Mouse (Mus musculus) forebrain, embryonic 14.5 days (tissue): Measurements from ENCODE around the gene Samd11. TPM values are rescaled to one million over a fixed set of nuclear protein-coding genes. Genes with fewer than 3 reads are reported as not detected.

Experiments
- ATAC-seq: fragments of 200-750 bp; cut with Nextera tagmentation; 2 replicates; pipeline ENCODE4 v1.8.0; 2017; ENCODE audit warnings: mild to moderate bottlenecking, moderate library complexity
- DNase-seq: peaks from one replicate; pipeline ENCODE4 v3.0.0-alpha.2; 2015; ENCODE audit warnings: low spot score
- H3K27ac ChIP-seq: fragments of 300-500 bp; sonication (generic); 2 replicates; pipeline ENCODE4 v1.5.1; 2014; ENCODE audit warnings: low read depth, mild to moderate bottlenecking, control low read depth, low read length, moderate library complexity
- H3K27me3 ChIP-seq: fragments of 300-500 bp; sonication (generic); replicated peaks from 2 replicates; pipeline ENCODE4 v1.6.1; 2014; ENCODE audit warnings: low read length, control low read depth, mixed read lengths; ENCODE audit not compliant: control insufficient read depth, insufficient read depth
- H3K36me3 ChIP-seq: fragments of 300-500 bp; sonication (generic); 2 replicates; pipeline ENCODE4 v1.6.1; 2014; ENCODE audit warnings: low read length, control low read depth; ENCODE audit not compliant: control insufficient read depth, insufficient read depth
- H3K4me1 ChIP-seq: fragments of 300-500 bp; sonication (generic); 2 replicates; pipeline ENCODE4 v1.6.1; 2014; ENCODE audit warnings: antibody characterized with exemption, low read length, control low read depth; ENCODE audit not compliant: control insufficient read depth, insufficient read depth
- H3K4me2 ChIP-seq: fragments of 300-500 bp; sonication (generic); 2 replicates; pipeline ENCODE4 v1.6.1; 2014; ENCODE audit warnings: mild to moderate bottlenecking, control low read depth, low read length
- H3K4me3 ChIP-seq: fragments of 300-500 bp; sonication (generic); 2 replicates; pipeline ENCODE4 v1.5.1; 2014; ENCODE audit warnings: low read depth, low read length, control low read depth
- H3K9ac ChIP-seq: fragments of 300-500 bp; sonication (generic); 2 replicates; pipeline ENCODE4 v1.6.1; 2014; ENCODE audit warnings: mild to moderate bottlenecking, low read length, control low read depth, moderate library complexity
- H3K9me3 ChIP-seq: fragments of 300-500 bp; sonication (generic); replicated peaks from 2 replicates; pipeline ENCODE4 v1.6.1; 2016; ENCODE audit warnings: low read length, control low read depth, mixed read lengths; ENCODE audit not compliant: control insufficient read depth
- WGBS: fragments of 180-500 bp; shearing (Covaris S2); extraction: QIAGEN DNeasy Blood & Tissue Kit; methylation state at CpG from one replicate; pipeline ENCODE4 v1.1.7; 2014; 5-methylcytosine and 5-hydroxymethylcytosine counted together
- microRNA-seq: library from miRNA; unstranded; fragments of <30 nt; microRNA quantifications from one replicate; pipeline ENCODE4, GENCODE M21; 2016
- polyA plus RNA-seq: library from polyadenylated mRNA; unstranded; fragments of >200 nt; fragmentation: Nextera tagmentation; extraction: Ambion mirVana; gene quantifications from 2 replicates; pipeline ENCODE4 v1.2.1, GENCODE M21; 2014

Samd11 gene
- polyA plus RNA-seq, 1 experiment from 2014 or later = 1.2 TPM

- Histone ChIP-seq H3K4me2 (peak within 1 kb of the TSS; percentile 96), H3K4me1 (peaks cover 7% of the 10 kb centered on the region), H3K9ac (peak within 1 kb of the TSS; percentile 77), H3K36me3 (0 out of 2 replicates have a peak, but pooled peaks cover 3% of the 10 kb centered on the region), H3K4me3 (peak within 1 kb of the TSS; percentile 56), H3K9me3 (no peaks in the 10 kb centered on the region), H3K27me3 (no peaks in the 10 kb centered on the region), H3K27ac (peak within 1 kb of the TSS; percentile 39; the same call in 1 of the 2 replicates)
- 0% methylated on average over 27 of the region's 39 CpGs for WGBS
- ATAC-seq = peak; percentile 86
- peak; percentile 84 for DNase-seq
These were observed 52.5 kb downstream of the Samd11 start, which contains the start of gene AW011738 for GRCm38 (mm10) chr4:156203001-156203412. AW011738 (plus strand) TSS chr4:156203304.

- peak overlapping the region; percentile 35; the same call in 1 of the 2 replicates for H3K27ac ChIP-seq
- peak overlapping the region; percentile 56 for H3K4me3 ChIP-seq
- H3K9me3 ChIP-seq = no peaks in the 10 kb centered on the region
- no peak for DNase-seq
- H3K4me2 ChIP-seq = peak overlapping the region; percentile 96
- H3K27me3 ChIP-seq = no peaks in the 10 kb centered on the region
- ATAC-seq = no peak
- H3K4me1 ChIP-seq = peaks cover 7% of the 10 kb centered on the region
- 0 out of 2 replicates have a peak, but pooled peaks cover 3% of the 10 kb centered on the region for H3K36me3 ChIP-seq
- peak overlapping the region; percentile 77; the same call in 1 of the 2 replicates for H3K9ac ChIP-seq
- 48% methylated on average over 12 of the region's 12 CpGs for WGBS
These were observed 53.0 kb downstream of the Samd11 start for GRCm38 (mm10) chr4:156202462-156202893.

- ATAC-seq (no peak), DNase-seq (no peak)
- WGBS = 68% methylated on average over 10 of the region's 10 CpGs
- H3K9ac ChIP-seq = no peak within 1 kb of the TSS
- no peak within 1 kb of the TSS for H3K27ac ChIP-seq
- H3K4me1 ChIP-seq = peaks cover 12% of the 10 kb centered on the region
- no peaks in the 10 kb centered on the region for H3K27me3 ChIP-seq
- no peak within 1 kb of the TSS for H3K4me2 ChIP-seq
- H3K36me3 ChIP-seq = no peaks in the 10 kb centered on the region
- H3K4me3 ChIP-seq = no peak within 1 kb of the TSS
- no peaks in the 10 kb centered on the region for H3K9me3 ChIP-seq
These were observed 54.6 kb downstream of the Samd11 start, which contains the start of gene Isg15 for GRCm38 (mm10) chr4:156200623-156201475. Isg15 (minus strand) TSS chr4:156200818.

GRCm38 (mm10) chr4:156197829-156198205, 57.6 kb downstream of the Samd11 start:
- WGBS = under 1% methylated on average over 26 of the region's 26 CpGs
- peak overlapping the region; percentile 57 for H3K4me2 ChIP-seq
- peak overlapping the region; percentile 67 for H3K9ac ChIP-seq
- peak overlapping the region; percentile 86 for H3K4me3 ChIP-seq
- peaks cover 35% of the 10 kb centered on the region for H3K4me1 ChIP-seq
- DNase-seq = peak; percentile 94
- H3K27ac ChIP-seq = peak overlapping the region; percentile 94
- H3K27me3 ChIP-seq = no peaks in the 10 kb centered on the region
- no peaks in the 10 kb centered on the region for H3K9me3 ChIP-seq
- peaks cover 10% of the 10 kb centered on the region for H3K36me3 ChIP-seq
- ATAC-seq = peak; percentile 92

GRCm38 (mm10) chr4:156197131-156197828, 58.2 kb downstream of the Samd11 start, which contains the start of gene Agrn:
Agrn (minus strand) TSS chr4:156197488.
- ATAC-seq (peak; percentile 81), DNase-seq (no peak)
- Histone ChIP-seq H3K4me3 (peak within 1 kb of the TSS; percentile 86), H3K36me3 (peaks cover 15% of the 10 kb centered on the region), H3K9ac (peak within 1 kb of the TSS; percentile 91), H3K27me3 (no peaks in the 10 kb centered on the region), H3K4me2 (peak within 1 kb of the TSS; percentile 95), H3K27ac (peak within 1 kb of the TSS; percentile 94), H3K4me1 (peaks cover 34% of the 10 kb centered on the region), H3K9me3 (no peaks in the 10 kb centered on the region)
- WGBS = under 1% methylated on average over 30 of the region's 88 CpGs

Small RNAs within 50 kb of the gene (microRNA-seq; reads per million reads assigned to microRNA genes)
- 3.6 reads per million, percentile 20 among the genes with 10 or more reads in this experiment for gene Mir7658

Other genes with a start within 250 kb of the Samd11 start
- gene Tnfrsf4, start 241.8 kb downstream of the Samd11 start, polyA plus RNA-seq = 0.43 and 0.60 TPM in 2 replicates
- 0.40 and 0.53 TPM in 2 replicates for gene Tnfrsf18, start 229.5 kb downstream of the Samd11 start, polyA plus RNA-seq
- not detected in 2 replicates for gene Ttll10, start 196.2 kb downstream of the Samd11 start, polyA plus RNA-seq
- gene 9430015G10Rik, start 145.7 kb downstream of the Samd11 start, polyA plus RNA-seq = 29.0 and 34.3 TPM in 2 replicates
- gene Rnf223, start 125.1 kb downstream of the Samd11 start, polyA plus RNA-seq = 0.41 and 0.59 TPM in 2 replicates
- 72.2 and 88.4 TPM in 2 replicates for gene Agrn, start 58.2 kb downstream of the Samd11 start, polyA plus RNA-seq
- gene Isg15, start 54.8 kb downstream of the Samd11 start, polyA plus RNA-seq = 0.61 and 1.1 TPM in 2 replicates
- gene AW011738, start 52.4 kb downstream of the Samd11 start, polyA plus RNA-seq = 1.2 TPM in 2 replicates
- 0.83 and 0.99 TPM in 2 replicates for gene Perm1, start 39.8 kb downstream of the Samd11 start, polyA plus RNA-seq
- gene Plekhn1, start 20.8 kb downstream of the Samd11 start, polyA plus RNA-seq = 19.2 and 21.7 TPM in 2 replicates
- gene Noc2l, start 19.6 kb downstream of the Samd11 start, polyA plus RNA-seq = 43.3 and 45.5 TPM in 2 replicates
- not detected in 2 replicates for gene Vmn2r-ps159, start 75.4 kb upstream of the Samd11 start, polyA plus RNA-seq